Mouse (Mus musculus) midbrain, postnatal 0 days (tissue): ENCODE results near the gene Urah. TPM values are rescaled to one million over a fixed set of nuclear protein-coding genes. Genes with fewer than 3 reads are reported as not detected.

ENCODE experiments used
- ATAC-seq: fragments of 200-750 bp; cut with Nextera tagmentation; 2 replicates; pipeline ENCODE4 v1.8.0; 2017; ENCODE audit warnings: moderate number of reproducible peaks, mild to moderate bottlenecking, moderate TSS enrichment, moderate library complexity; ENCODE audit not compliant: low FRiP score
- DNase-seq: peaks from one replicate; pipeline ENCODE4 v3.0.0-alpha.2; 2015; ENCODE audit warnings: low spot score
- H3K27ac ChIP-seq: fragments of 300-500 bp; sonication (generic); 2 replicates; pipeline ENCODE4 v1.5.1; 2014; ENCODE audit warnings: low read depth, mild to moderate bottlenecking, low read length, mixed read lengths
- H3K27me3 ChIP-seq: fragments of 300-500 bp; sonication (generic); 2 replicates; pipeline ENCODE4 v1.6.1; 2014; ENCODE audit warnings: low read length, control low read depth, mixed read lengths; ENCODE audit not compliant: insufficient read depth
- H3K36me3 ChIP-seq: fragments of 300-500 bp; sonication (generic); 2 replicates; pipeline ENCODE4 v1.6.1; 2014; ENCODE audit warnings: low read length, control low read depth, mixed read lengths; ENCODE audit not compliant: insufficient read depth
- H3K4me1 ChIP-seq: fragments of 300-500 bp; sonication (generic); 2 replicates; pipeline ENCODE4 v1.6.1; 2014; ENCODE audit warnings: mild to moderate bottlenecking, control low read depth, antibody characterized with exemption, low read length, mixed read lengths; ENCODE audit not compliant: insufficient read depth
- H3K4me2 ChIP-seq: fragments of 300-500 bp; sonication (generic); 2 replicates; pipeline ENCODE4 v1.6.1; 2014; ENCODE audit warnings: low read depth, mild to moderate bottlenecking, low read length, mixed read lengths; ENCODE audit not compliant: poor library complexity, severe bottlenecking
- H3K4me3 ChIP-seq: fragments of 300-500 bp; sonication (generic); 2 replicates; pipeline ENCODE4 v1.5.1; 2014; ENCODE audit warnings: low read depth, mild to moderate bottlenecking, low read length, moderate library complexity
- H3K9ac ChIP-seq: fragments of 300-500 bp; sonication (generic); replicated peaks from 2 replicates; pipeline ENCODE4 v1.6.1; 2014; ENCODE audit warnings: mild to moderate bottlenecking, low read length, moderate library complexity, mixed read lengths; ENCODE audit not compliant: poor library complexity, severe bottlenecking
- H3K9me3 ChIP-seq: fragments of 300-500 bp; sonication (generic); 2 replicates; pipeline ENCODE4 v1.6.1; 2016; ENCODE audit warnings: low read length, control low read depth
- CTCF ChIP-seq: IDR thresholded peaks from 2 replicates; pipeline ENCODE4 v1.5.1; 2016; ENCODE audit warnings: antibody characterized with exemption, mild to moderate bottlenecking
- WGBS: fragments of 180-500 bp; shearing (Covaris S2); extraction: QIAGEN DNeasy Blood & Tissue Kit; methylation state at CpG from one replicate; pipeline ENCODE4 v1.1.7; 2014; 5-methylcytosine and 5-hydroxymethylcytosine counted together
- polyA plus RNA-seq: library from polyadenylated mRNA; unstranded; fragments of >200 nt; fragmentation: Nextera tagmentation; extraction: Ambion mirVana; gene quantifications from 2 replicates; pipeline ENCODE4 v1.2.1, GENCODE M21; 2015
- total RNA-seq: library from RNA; depleted of rRNA; stranded (reverse); fragments of >200 nt; gene quantifications from 2 replicates; pipeline ENCODE4 v1.2.3, GENCODE M21; 2014

The Urah gene
- total and polyA plus RNA-seq, 2 experiments from 2014 or later, result 0.23 to 0.71 TPM

DNA sequence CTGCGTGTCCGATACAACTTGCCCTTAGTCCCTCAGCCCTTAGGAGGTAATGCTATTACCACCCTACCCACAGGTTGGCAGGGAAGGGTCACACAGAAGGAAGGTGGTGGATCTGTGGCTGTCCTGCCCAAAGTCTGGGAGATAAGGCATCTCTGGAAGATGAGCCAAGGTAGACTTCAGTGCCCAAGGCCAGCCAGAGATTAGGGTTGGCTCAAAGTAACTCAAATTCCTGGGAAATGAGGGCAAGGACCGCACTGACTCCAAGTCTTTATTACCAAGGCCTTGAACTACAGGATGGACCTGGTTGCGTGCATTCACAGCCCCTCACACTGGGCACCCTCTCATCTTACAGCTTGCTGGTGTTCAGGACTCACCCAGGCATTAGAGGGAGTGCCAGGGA lies 17.1 kb downstream of the Urah start:
- Histone ChIP-seq H3K9ac (no peak overlapping the region), H3K4me3 (no peak overlapping the region), H3K4me2 (no peak overlapping the region), H3K27me3 (no peaks in the 10 kb centered on the region), H3K4me1 (peaks cover 4% of the 10 kb centered on the region; the same call in 1 of the 2 replicates), H3K27ac (no peak overlapping the region), H3K36me3 (peaks cover 26% of the 10 kb centered on the region), H3K9me3 (no peaks in the 10 kb centered on the region)
- WGBS, result 98% methylated on average over 4 of the region's 4 CpGs
- ATAC-seq, result no peak
- no peak for DNase-seq
- TF ChIP-seq CTCF, result no peak

DNA sequence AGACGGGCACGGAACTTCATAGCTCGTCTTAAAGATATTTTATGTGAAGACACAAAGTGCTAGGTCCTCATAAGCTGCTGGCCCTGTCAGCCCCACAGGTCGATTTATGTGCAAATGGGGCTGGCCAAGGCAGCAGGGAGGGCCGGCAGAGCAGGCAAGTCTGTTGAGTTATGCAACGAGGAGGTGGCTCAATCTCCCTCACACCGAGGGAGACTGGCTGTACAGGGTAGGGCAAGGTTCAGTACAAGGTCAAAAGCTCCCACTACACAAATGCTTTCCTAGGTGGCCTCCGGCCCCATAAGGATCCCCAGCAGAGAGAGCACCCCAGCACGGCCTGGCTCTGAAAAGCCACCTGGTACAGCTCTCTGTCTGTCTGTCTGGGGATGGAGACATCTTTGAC lies 18.6 kb downstream of the Urah start:
- H3K36me3 ChIP-seq, result peaks cover 26% of the 10 kb centered on the region
- H3K27me3 ChIP-seq, result no peaks in the 10 kb centered on the region
- no peaks in the 10 kb centered on the region for H3K9me3 ChIP-seq
- peaks cover 11% of the 10 kb centered on the region; the same call in 1 of the 2 replicates for H3K4me1 ChIP-seq
- H3K4me2 ChIP-seq, result no peak overlapping the region
- WGBS, result 91% methylated on average over 9 of the region's 9 CpGs
- no peak overlapping the region for H3K27ac ChIP-seq
- DNase-seq, result no peak
- no peak overlapping the region for H3K9ac ChIP-seq
- no peak overlapping the region for H3K4me3 ChIP-seq
- ATAC-seq, result no peak
- TF ChIP-seq CTCF, result no peak

DNA sequence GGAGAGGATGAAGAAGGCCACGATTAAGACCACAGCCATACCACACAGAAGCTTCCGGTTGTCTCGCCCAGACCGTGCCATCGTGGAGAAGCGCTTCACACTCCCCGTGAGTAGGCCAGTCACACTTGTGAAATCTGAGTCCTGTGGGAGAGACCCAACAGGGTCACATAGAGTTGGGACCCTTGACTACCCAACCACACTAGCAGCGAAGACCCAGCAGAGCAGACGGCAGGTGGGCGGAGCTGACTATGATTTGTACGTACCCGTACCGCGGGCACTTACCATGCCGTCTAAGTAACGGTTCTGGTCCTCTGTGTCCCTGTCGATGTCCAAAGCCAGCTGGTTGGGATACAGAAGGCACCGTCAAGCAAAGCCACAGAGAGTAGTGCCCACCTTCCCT lies 19.7 kb downstream of the Urah start:
- 95% methylated on average over 18 of the region's 18 CpGs for WGBS

DNA sequence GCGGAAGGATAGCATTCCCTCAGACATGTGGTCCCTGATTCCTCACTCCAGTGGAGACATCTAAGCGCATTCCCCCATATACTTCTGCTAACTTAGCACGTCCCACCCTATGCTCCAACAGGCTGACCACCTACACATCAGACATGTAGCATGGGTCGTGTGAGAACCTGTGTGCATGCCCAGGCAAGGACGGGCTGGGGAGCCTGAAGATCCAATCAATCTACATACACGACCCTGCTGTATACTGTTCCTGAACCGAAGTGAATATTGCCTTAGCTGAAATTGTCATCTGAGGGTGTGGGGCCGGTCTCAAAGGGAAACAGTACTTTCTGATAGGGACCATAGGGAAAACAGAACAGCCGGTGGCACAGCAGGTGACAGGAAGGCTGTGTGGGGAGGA lies 20.4 kb downstream of the Urah start:
- ATAC-seq, result no peak
- no peak overlapping the region for H3K27ac ChIP-seq
- no peak for DNase-seq
- WGBS, result 82% methylated on average over 9 of the region's 9 CpGs
- H3K4me1 ChIP-seq, result peaks cover 15% of the 10 kb centered on the region; the same call in 1 of the 2 replicates
- TF ChIP-seq CTCF, result no peak
- H3K27me3 ChIP-seq, result no peaks in the 10 kb centered on the region
- peak overlapping the region; percentile 96 for H3K4me2 ChIP-seq
- no peaks in the 10 kb centered on the region for H3K9me3 ChIP-seq
- H3K36me3 ChIP-seq, result peaks cover 37% of the 10 kb centered on the region
- peak overlapping the region; percentile 81 for H3K4me3 ChIP-seq
- peak overlapping the region; percentile 97; the same call in 1 of the 2 replicates for H3K9ac ChIP-seq

More for the DNA sequence above, 19.7 kb downstream of the Urah start:
- H3K9ac ChIP-seq, result no peak overlapping the region
- peaks cover 32% of the 10 kb centered on the region for H3K36me3 ChIP-seq
- no peak overlapping the region for H3K4me2 ChIP-seq
- no peaks in the 10 kb centered on the region for H3K9me3 ChIP-seq
- H3K27ac ChIP-seq, result no peak overlapping the region
- H3K4me3 ChIP-seq, result no peak overlapping the region
- ATAC-seq, result no peak
- TF ChIP-seq CTCF, result no peak
- H3K27me3 ChIP-seq, result no peaks in the 10 kb centered on the region
- no peak for DNase-seq
- H3K4me1 ChIP-seq, result peaks cover 15% of the 10 kb centered on the region; the same call in 1 of the 2 replicates

DNA sequence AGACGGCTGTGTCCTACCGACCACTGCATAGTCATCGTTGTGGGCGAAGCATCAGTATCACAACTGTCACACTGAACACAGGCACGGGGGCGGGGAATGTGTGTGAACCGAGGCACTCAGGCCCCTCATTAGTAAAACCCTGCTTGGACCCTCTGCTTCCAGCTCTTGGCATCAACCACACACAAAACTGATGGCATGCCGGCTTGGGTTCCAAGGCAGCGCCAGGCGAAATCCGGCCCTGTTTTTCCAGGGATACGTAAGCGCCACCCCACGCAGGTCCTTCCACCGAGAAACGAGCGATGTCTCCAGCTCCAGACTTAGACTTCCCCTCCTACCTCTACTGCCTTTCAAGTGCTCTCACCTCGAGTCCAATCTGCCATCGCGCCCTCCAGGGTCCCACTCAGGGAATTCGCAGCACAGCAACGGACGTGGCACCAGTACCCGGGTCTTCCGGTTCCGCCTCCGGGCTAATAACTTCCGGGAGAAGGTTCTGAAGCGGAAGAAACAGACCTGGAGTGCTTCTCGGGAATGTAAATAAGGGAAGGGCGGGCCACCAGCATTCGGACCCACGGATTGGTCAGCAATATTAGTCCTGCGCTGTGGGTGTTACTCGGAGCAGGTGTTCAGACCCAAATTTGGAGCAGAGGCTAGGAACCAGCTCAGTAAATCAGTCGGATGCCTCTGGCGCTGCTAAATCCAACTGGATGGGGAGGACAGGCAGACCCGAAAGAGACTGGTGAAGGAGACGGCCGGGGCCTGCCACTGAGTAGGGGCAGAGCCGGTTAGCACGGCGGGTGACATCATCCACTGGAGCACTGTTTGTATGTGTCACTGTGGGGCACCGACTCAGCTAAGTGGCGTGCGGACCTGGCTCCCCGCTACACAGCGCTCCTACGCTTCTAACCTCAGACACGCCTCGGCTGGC lies 21.3 kb downstream of the Urah start, which contains the start of gene Gm45785:
TSS of gene Gm45785 (minus strand) at position 472 of the 925 bp plus-strand sequence.
- peak within 1 kb of the TSS; percentile 95 for H3K27ac ChIP-seq
- peak; percentile 37 for TF ChIP-seq CTCF
- no peaks in the 10 kb centered on the region for H3K27me3 ChIP-seq
- H3K4me1 ChIP-seq, result peaks cover 15% of the 10 kb centered on the region; the same call in 1 of the 2 replicates
- WGBS, result under 1% methylated on average over 51 of the region's 51 CpGs
- no peaks in the 10 kb centered on the region for H3K9me3 ChIP-seq
- peaks cover 45% of the 10 kb centered on the region for H3K36me3 ChIP-seq
- ATAC-seq (peak; percentile 83), DNase-seq (peak; percentile 95)
- peak within 1 kb of the TSS; percentile 96 for H3K4me2 ChIP-seq
- H3K4me3 ChIP-seq, result peak within 1 kb of the TSS; percentile 81
- H3K9ac ChIP-seq, result peak within 1 kb of the TSS; percentile 97
